Mouse (Mus musculus) hindbrain, embryonic 13.5 days (tissue): ENCODE results near the gene Usp7. TPM values are rescaled to one million over a fixed set of nuclear protein-coding genes. Genes with fewer than 3 reads are reported as not detected.
A peak's percentile ranks its signal among the peaks of the same experiment; 100 is the strongest.
"Not testable (repeated sequence)": the region's sequence is repeated elsewhere in the genome, so short reads cannot be mapped to it uniquely, and the experiment has no call there.

ENCODE experiments used
- ATAC-seq: fragments of 200-750 bp; cut with Nextera tagmentation; 2 replicates; pipeline ENCODE4 v1.8.0; 2017; ENCODE audit warnings: moderate TSS enrichment; ENCODE audit not compliant: low FRiP score
- H3K27ac ChIP-seq: fragments of 300-500 bp; sonication (generic); 2 replicates; pipeline ENCODE4 v1.5.1; 2015; ENCODE audit warnings: inconsistent platforms, mild to moderate bottlenecking, moderate library complexity
- H3K27me3 ChIP-seq: fragments of 300-500 bp; sonication (generic); 2 replicates; pipeline ENCODE4 v1.6.1; 2015; ENCODE audit warnings: mild to moderate bottlenecking, inconsistent platforms
- H3K36me3 ChIP-seq: fragments of 300-500 bp; sonication (generic); 2 replicates; pipeline ENCODE4 v1.6.1; 2015; ENCODE audit warnings: mild to moderate bottlenecking, inconsistent platforms
- H3K4me1 ChIP-seq: fragments of 300-500 bp; sonication (generic); replicated peaks from 2 replicates; pipeline ENCODE4 v1.6.1; 2015; ENCODE audit warnings: inconsistent platforms
- H3K4me2 ChIP-seq: fragments of 300-500 bp; sonication (generic); 2 replicates; pipeline ENCODE4 v1.6.1; 2015; ENCODE audit warnings: inconsistent platforms, mild to moderate bottlenecking, moderate library complexity
- H3K4me3 ChIP-seq: fragments of 300-500 bp; sonication (generic); 2 replicates; pipeline ENCODE4 v1.5.1; 2015; ENCODE audit warnings: mild to moderate bottlenecking, inconsistent platforms
- H3K9ac ChIP-seq: fragments of 300-500 bp; sonication (generic); 2 replicates; pipeline ENCODE4 v1.6.1; 2015; ENCODE audit warnings: mild to moderate bottlenecking, inconsistent platforms
- H3K9me3 ChIP-seq: fragments of 300-500 bp; sonication (generic); 2 replicates; pipeline ENCODE4 v1.6.1; 2016; ENCODE audit warnings: inconsistent platforms
- WGBS: fragments of 180-500 bp; shearing (Covaris S2); methylation state at CpG from one replicate; pipeline ENCODE4 v1.1.7; 2015; 5-methylcytosine and 5-hydroxymethylcytosine counted together
- polyA plus RNA-seq: library from polyadenylated mRNA; unstranded; fragments of >200 nt; fragmentation: Nextera tagmentation; extraction: Ambion mirVana; gene quantifications from 2 replicates; pipeline ENCODE4 v1.2.1, GENCODE M21; 2015

Gene Usp7
- polyA plus RNA-seq, 1 experiment from 2014 or later = 34.1 TPM

GRCm38 (mm10) chr16:8778697-8779096 lies 13.4 kb downstream of the Usp7 start:
- no peak overlapping the region for H3K9ac ChIP-seq
- H3K36me3 ChIP-seq = no peaks in the 10 kb centered on the region
- H3K4me3 ChIP-seq = no peak overlapping the region
- no peaks in the 10 kb centered on the region for H3K4me1 ChIP-seq
- H3K9me3 ChIP-seq = no peaks in the 10 kb centered on the region
- no peaks in the 10 kb centered on the region for H3K27me3 ChIP-seq
- ATAC-seq = no peak
- no peak overlapping the region for H3K27ac ChIP-seq
- no peak overlapping the region for H3K4me2 ChIP-seq

GRCm38 (mm10) chr16:8777202-8777601 lies 14.9 kb downstream of the Usp7 start:
- no peak overlapping the region for H3K4me3 ChIP-seq
- 74% methylated on average over 2 of the region's 2 CpGs for WGBS
- no peak overlapping the region for H3K4me2 ChIP-seq
- H3K36me3 ChIP-seq = no peaks in the 10 kb centered on the region
- no peak overlapping the region for H3K9ac ChIP-seq
- H3K27me3 ChIP-seq = no peaks in the 10 kb centered on the region
- no peak for ATAC-seq
- H3K9me3 ChIP-seq = no peaks in the 10 kb centered on the region
- H3K4me1 ChIP-seq = no peaks in the 10 kb centered on the region
- H3K27ac ChIP-seq = no peak overlapping the region

- Histone ChIP-seq H3K9ac (no peak overlapping the region), H3K4me2 (no peak overlapping the region), H3K36me3 (no peaks in the 10 kb centered on the region), H3K27ac (no peak overlapping the region), H3K9me3 (no peaks in the 10 kb centered on the region), H3K4me1 (no peaks in the 10 kb centered on the region), H3K27me3 (no peaks in the 10 kb centered on the region), H3K4me3 (no peak overlapping the region)
- WGBS = 88% methylated on average over 11 of the region's 11 CpGs
- no peak for ATAC-seq
Observed at GRCm38 (mm10) chr16:8776634-8777033, 15.5 kb downstream of the Usp7 start.

DNA sequence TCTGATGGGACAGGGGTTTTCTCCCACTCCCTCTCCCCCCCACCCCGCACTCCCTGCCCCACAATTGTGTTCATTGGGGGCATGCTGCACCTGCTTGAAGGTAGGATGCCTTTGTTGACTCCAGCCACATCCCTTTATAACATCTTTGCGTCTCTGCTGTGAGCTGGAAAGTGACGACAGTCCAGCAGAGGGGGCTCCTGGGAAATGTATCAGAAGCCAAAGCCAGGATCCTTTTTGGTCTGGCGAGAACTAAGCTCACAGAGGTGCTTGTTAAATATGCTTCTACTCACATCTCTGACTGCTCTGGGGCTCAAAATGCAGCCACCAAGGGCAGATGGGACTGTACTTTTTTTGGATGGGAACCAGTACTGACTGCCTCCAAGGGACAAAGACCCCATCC lies 21.0 kb downstream of the Usp7 start:
- H3K9me3 ChIP-seq = no peaks in the 10 kb centered on the region
- no peak overlapping the region for H3K4me3 ChIP-seq
- no peak overlapping the region for H3K9ac ChIP-seq
- 55% methylated on average over 4 of the region's 4 CpGs for WGBS
- no peaks in the 10 kb centered on the region for H3K36me3 ChIP-seq
- no peaks in the 10 kb centered on the region for H3K4me1 ChIP-seq
- H3K27me3 ChIP-seq = 0 out of 2 replicates have a peak, but pooled peaks cover 4% of the 10 kb centered on the region
- no peak for ATAC-seq
- H3K4me2 ChIP-seq = no peak overlapping the region
- H3K27ac ChIP-seq = no peak overlapping the region

- not testable (repeated sequence) for H3K27me3 ChIP-seq, H3K27ac ChIP-seq, H3K4me2 ChIP-seq, H3K9me3 ChIP-seq, H3K4me3 ChIP-seq, H3K36me3 ChIP-seq, ATAC-seq, H3K4me1 ChIP-seq, H3K9ac ChIP-seq
- WGBS = 55% methylated on average over 8 of the region's 8 CpGs
Observed at GRCm38 (mm10) chr16:8770342-8770741, 21.8 kb downstream of the Usp7 start.

DNA sequence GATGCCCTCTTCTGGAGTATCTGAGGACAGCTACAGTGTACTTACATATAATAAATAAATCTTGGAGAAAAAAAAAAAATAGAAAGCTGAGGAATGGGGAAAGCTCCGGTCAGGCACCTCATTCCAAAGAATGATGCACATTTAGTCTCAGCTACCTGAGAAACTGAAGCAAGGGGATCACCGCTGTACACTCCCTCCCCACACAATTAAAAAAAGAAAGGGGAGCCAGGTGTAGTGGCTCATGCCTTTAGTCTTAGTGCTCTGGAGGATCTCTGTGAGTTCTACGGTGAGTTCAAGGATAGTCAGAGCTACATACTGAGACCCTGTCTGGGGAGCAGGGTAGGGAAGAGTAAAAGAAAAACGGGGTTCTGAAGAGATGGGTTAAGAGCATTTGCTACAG lies 22.6 kb downstream of the Usp7 start:
- ATAC-seq = no peak
- Histone ChIP-seq H3K27ac (no peak overlapping the region), H3K4me2 (no peak overlapping the region), H3K36me3 (no peaks in the 10 kb centered on the region), H3K4me1 (no peaks in the 10 kb centered on the region), H3K9ac (no peak overlapping the region), H3K4me3 (no peak overlapping the region), H3K9me3 (no peaks in the 10 kb centered on the region), H3K27me3 (0 out of 2 replicates have a peak, but pooled peaks cover 4% of the 10 kb centered on the region)
- WGBS = 74% methylated on average over 4 of the region's 4 CpGs

DNA sequence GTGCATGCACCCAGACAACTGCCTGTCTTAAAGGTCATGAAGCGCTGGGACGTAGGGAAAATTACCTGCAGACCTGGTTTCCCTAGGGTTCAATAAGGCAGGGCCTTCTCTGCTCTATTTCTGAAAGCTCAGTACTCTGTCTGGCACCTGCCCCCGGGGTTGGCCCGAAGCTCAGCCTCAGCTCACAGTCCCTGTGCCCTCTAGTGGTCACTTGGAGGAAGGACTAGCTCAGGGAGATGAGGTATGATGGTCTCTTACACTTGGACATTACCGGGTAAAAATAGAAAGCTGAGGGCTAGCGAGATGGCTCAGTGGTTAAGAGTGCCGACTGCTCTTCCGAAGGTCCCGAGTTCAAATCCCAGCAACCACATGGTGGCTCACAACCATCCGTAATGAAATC lies 23.0 kb downstream of the Usp7 start:
- Histone ChIP-seq H3K27ac (no peak overlapping the region), H3K9me3 (no peaks in the 10 kb centered on the region), H3K36me3 (no peaks in the 10 kb centered on the region), H3K4me3 (no peak overlapping the region), H3K9ac (no peak overlapping the region), H3K4me2 (no peak overlapping the region), H3K4me1 (no peaks in the 10 kb centered on the region), H3K27me3 (0 out of 2 replicates have a peak, but pooled peaks cover 4% of the 10 kb centered on the region)
- 19% methylated on average over 10 of the region's 10 CpGs for WGBS
- ATAC-seq = 0 out of 2 replicates have a peak, but pooled peaks have one; percentile 49

DNA sequence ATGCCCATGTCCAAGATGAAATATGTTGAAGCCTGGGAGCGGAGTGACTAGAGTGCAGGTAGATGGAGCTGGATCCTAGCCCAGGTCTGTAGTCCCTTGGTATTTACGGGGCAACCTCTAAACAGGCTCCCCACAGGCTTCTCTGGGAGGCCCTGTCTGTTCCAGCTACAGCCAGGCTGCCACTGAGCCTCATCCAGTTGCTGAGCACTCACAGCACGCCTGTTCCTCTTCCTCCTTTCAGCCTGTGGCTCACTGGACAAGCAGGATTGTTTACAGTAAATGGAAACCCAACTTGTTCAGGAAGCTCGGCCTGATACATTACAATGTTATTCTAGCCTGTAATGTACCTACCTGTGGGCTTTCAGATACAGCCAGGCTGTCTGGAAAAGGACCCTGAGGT lies 23.5 kb downstream of the Usp7 start:
- Histone ChIP-seq H3K4me1 (no peaks in the 10 kb centered on the region), H3K9ac (no peak overlapping the region), H3K4me2 (no peak overlapping the region), H3K27ac (no peak overlapping the region), H3K36me3 (no peaks in the 10 kb centered on the region), H3K9me3 (no peaks in the 10 kb centered on the region), H3K27me3 (0 out of 2 replicates have a peak, but pooled peaks cover 4% of the 10 kb centered on the region), H3K4me3 (no peak overlapping the region)
- ATAC-seq = no peak
- 75% methylated on average over 4 of the region's 4 CpGs for WGBS

DNA sequence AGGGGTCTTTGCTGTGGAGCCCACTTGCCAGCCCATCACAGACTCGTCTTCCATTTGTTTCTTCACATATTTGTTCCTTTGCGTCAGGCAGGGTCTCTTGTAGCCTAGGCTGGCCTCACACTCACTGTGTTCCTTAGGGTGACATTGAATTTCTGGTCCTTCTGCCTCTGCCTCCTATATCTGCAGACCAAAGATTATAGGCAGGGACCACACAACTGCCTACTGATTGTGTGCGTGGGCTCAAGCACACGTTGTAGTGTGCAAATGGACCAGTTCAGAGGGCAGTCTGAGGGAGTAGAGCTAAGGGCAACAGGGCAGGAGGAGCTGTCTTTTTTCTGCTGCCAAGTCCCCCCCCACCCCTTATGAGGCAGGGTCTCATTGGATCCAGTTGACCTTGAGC lies 24.0 kb downstream of the Usp7 start:
- Histone ChIP-seq H3K9me3 (no peaks in the 10 kb centered on the region), H3K4me2 (no peak overlapping the region), H3K9ac (no peak overlapping the region), H3K27ac (no peak overlapping the region), H3K4me3 (no peak overlapping the region), H3K36me3 (no peaks in the 10 kb centered on the region), H3K4me1 (no peaks in the 10 kb centered on the region), H3K27me3 (0 out of 2 replicates have a peak, but pooled peaks cover 4% of the 10 kb centered on the region)
- no peak for ATAC-seq
- WGBS = 88% methylated on average over 4 of the region's 4 CpGs

- no peak for ATAC-seq
- Histone ChIP-seq H3K27me3 (0 out of 2 replicates have a peak, but pooled peaks cover 4% of the 10 kb centered on the region), H3K27ac (no peak overlapping the region), H3K4me2 (no peak overlapping the region), H3K4me1 (no peaks in the 10 kb centered on the region), H3K9ac (no peak overlapping the region), H3K9me3 (no peaks in the 10 kb centered on the region), H3K4me3 (no peak overlapping the region), H3K36me3 (no peaks in the 10 kb centered on the region)
- WGBS = 89% methylated on average over 11 of the region's 11 CpGs
Observed at GRCm38 (mm10) chr16:8767133-8768052, 24.7 kb downstream of the Usp7 start.

- WGBS = 62% methylated on average over 9 of the region's 9 CpGs
- no peak overlapping the region for H3K4me3 ChIP-seq
- no peak overlapping the region for H3K9ac ChIP-seq
- no peak overlapping the region for H3K27ac ChIP-seq
- H3K4me2 ChIP-seq = no peak overlapping the region
- no peak for ATAC-seq
- no peaks in the 10 kb centered on the region for H3K4me1 ChIP-seq
- H3K36me3 ChIP-seq = no peaks in the 10 kb centered on the region
- no peaks in the 10 kb centered on the region for H3K9me3 ChIP-seq
- 0 out of 2 replicates have a peak, but pooled peaks cover 4% of the 10 kb centered on the region for H3K27me3 ChIP-seq
Observed at GRCm38 (mm10) chr16:8766196-8766595, 25.9 kb downstream of the Usp7 start.

DNA sequence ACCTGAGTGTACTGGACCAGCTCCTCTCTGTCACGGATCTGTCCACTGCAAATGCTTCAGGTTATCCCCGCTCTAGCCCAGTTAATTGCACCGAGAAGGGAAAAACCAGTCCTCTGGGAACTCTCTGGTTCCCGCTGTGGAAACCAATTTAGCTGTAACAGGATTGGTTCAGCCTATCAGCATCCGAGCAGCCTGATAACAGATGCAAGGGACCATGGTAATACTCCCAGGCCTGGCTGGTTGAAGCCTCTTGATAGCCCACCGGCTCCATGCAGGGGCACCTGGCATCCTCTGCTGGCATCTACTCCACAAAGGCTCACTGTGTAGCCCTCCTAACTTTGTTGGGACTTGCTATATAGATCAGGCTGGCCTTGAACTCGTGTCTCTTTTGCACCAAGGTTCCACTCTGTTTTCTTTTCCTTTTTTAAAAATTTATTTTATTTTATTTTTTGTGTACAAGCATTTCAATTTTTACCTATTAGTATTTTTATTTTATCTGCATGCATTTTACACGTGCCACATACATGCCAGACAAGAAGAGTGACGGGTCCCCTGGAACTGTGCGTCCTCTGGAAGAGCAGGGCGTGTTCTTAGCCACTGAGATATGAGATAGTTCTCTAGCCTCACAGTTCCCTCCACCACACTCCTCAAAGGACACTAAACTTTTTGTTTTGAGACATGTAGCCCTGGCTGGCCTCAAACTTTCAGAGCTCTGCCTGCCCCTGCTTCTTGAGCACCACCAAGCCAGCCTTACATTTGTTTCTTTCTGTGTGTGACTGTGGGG lies 27.8 kb downstream of the Usp7 start:
- no peaks in the 10 kb centered on the region for H3K27me3 ChIP-seq
- no peaks in the 10 kb centered on the region for H3K36me3 ChIP-seq
- no peak overlapping the region for H3K4me3 ChIP-seq
- no peak overlapping the region for H3K27ac ChIP-seq
- H3K4me1 ChIP-seq = no peaks in the 10 kb centered on the region
- no peak overlapping the region for H3K4me2 ChIP-seq
- H3K9me3 ChIP-seq = no peaks in the 10 kb centered on the region
- H3K9ac ChIP-seq = no peak overlapping the region
- ATAC-seq = no peak
- WGBS = 68% methylated on average over 11 of the region's 11 CpGs
